Mouse (Mus musculus) embryonic stem cell, embryonic (primary cell): ENCODE results near the gene Erich3.

Experiments used
- CTCF ChIA-PET, 4 experiments: fragments of 300-600 bp in 2 of 4; fragments of 350-600 bp in 2 of 4; sonication (Branson Sonifier 250); formaldehyde crosslinking; loops; one replicate each; lab custom pipeline; 2022; ENCODE audit warnings: inconsistent platforms in 2 of 4; lab: Charles Lee
- POLR2A ChIA-PET, 4 experiments: fragments of 300-600 bp in 2 of 4; fragments of 350-600 bp in 2 of 4; sonication (Branson Sonifier 250); formaldehyde crosslinking; loops; one replicate each; lab custom pipeline; 2022; ENCODE audit warnings: antibody characterized with exemption in 4 of 4, inconsistent platforms in 1 of 4; lab: Charles Lee

Gene Erich3

DNA sequence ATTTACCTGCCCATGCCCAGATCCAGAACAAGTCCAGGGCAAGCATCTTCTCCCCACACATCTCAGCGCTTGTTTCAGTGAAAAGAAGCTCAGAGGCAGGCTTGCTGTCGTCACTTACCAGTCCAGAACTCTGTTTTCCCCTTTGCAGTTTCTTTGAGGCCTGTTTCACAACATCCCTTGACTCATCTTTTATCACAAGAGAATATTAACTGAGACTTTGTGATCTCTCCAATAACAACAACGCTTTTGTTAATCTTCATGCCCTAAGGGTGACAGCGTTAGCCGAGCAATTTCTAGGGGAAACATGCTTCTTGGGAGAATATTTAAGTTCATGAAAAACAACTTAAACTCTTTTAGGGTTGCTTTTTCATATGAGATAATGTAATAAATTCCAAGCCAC is 7.9 kb upstream of the Erich3 start:
- ChIA-PET POLR2A (interaction anchor here in 2 of 4 experiments (1.2 kb wide), 2 partner anchors 9 to 59 kb away, joined by 3 read pairs; partner anchors contain the start of genes Cryz (in 1 of the 2) and Tyw3 (in 1 of the 2)), CTCF (interaction anchor here (0.5 to 1.4 kb wide), 4 partner anchors 9 to 305 kb away, joined by 3 to 17 read pairs (median 4); partner anchors contain the start of genes Cryz (in 1 of the 4) and Tyw3 (in 1 of the 4))

DNA sequence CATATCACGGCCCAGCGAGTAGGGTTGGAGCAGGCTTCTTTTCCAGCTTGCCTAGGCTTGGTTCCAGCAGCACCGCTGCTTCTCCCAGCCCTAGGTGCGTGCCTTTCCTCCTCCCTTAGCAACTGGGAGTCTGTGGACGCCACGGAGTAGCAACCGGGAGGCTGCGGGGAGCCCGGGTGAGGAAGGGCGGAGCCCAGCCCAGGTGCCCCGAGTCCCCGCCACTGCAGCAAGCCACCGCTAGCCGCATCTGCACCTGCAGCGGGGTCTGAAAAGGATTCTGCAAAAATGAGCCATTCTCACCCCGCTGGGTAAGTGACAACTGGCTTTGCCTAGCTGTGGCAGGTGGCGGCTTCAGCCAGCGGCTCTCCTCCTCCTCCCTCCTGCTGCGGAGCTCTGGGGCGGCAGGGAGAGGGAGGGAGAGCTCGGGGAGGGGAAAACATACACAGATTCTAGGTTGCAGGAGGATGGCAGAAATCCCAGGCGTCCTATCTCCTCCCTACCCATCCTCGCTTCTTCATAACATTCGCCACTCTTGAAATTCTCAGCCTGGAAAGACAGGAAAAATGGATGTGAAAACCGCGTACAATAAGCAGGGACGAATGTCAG is 420 bp downstream of the Erich3 start:
- ChIA-PET CTCF (interaction anchor here in 2 of 4 experiments (1.2 to 2.4 kb wide), 3 partner anchors 11 to 68 kb away, joined by 3 to 10 read pairs (median 7); partner anchors contain the start of genes Cryz (in 1 of the 2) and Tyw3 (in 1 of the 2)), POLR2A (interaction anchor here in 2 of 4 experiments (0.9 to 1.4 kb wide), 2 partner anchors 11 to 67 kb away, joined by 3 to 4 read pairs; partner anchors contain the start of gene Tyw3 (in 1 of the 2))

DNA sequence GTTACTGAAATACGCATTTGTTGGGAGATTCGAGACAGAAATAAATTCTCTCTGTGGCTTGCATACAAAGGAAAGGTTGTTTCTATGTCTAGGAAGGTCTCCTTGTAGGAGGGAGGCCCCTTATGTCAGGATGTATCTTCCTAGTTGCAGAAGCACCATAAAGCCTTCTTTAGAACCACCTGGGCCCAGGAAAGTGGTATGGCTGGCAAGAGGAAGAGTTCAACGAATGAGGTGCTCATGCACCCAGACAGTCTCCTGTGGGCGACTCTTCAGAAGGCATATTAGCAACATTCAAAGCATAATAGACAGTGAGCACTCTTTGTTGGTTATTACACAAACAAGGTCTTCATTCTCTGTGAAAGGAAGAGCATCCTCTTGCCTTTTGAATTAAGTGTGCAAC is 977 bp downstream of the Erich3 start:
- ChIA-PET POLR2A (no interaction called here), CTCF (interaction anchor here in 1 of 4 experiments (2.4 kb wide), 1 partner anchor 12 kb away, joined by 10 read pairs; no protein-coding TSS in a partner anchor)

DNA sequence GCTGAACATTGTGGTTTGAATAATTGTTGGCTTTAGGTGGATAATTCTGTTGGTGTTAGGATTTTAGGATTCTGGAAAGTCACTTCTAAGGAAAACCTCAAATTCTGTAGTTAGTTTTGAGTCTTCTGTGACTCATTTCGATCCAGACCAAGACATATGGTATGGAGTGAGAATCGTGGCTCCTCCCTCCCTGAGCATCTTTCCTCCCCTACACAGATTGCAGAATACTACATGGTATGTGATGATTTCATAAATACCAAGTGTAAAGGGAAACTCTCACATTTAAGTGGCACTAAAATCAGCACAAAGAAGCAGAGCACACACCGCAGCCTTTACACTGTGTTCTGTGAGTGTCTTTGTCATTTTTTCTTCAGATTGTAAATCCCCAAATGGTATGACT is 4.8 kb downstream of the Erich3 start:
- CTCF ChIA-PET: no interaction called here
- POLR2A ChIA-PET: no interaction called here

DNA sequence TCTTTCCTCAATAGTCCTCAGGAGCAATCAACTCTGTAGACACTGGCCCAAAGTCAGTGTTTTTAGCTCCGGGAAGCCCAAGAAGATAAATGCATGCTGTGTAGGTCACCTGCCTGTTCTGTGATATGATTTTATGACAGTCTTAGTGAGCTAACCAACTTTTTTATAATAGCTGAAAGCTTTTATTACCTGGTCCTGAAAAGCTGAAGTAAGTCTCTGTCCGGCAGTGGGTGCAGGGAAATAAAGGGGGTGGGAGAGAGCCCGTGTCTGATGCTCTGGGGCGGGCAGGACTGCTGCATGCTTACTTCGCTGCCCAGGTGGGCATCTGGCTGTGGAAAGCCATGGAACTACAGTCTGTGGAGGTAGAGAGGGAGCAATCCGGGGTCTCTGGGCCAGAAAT is 6.9 kb downstream of the Erich3 start:
- ChIA-PET POLR2A (no interaction called here), CTCF (interaction anchor here in 1 of 4 experiments (0.6 kb wide), 1 partner anchor 42 kb away, joined by 3 read pairs; no protein-coding TSS in a partner anchor)

DNA sequence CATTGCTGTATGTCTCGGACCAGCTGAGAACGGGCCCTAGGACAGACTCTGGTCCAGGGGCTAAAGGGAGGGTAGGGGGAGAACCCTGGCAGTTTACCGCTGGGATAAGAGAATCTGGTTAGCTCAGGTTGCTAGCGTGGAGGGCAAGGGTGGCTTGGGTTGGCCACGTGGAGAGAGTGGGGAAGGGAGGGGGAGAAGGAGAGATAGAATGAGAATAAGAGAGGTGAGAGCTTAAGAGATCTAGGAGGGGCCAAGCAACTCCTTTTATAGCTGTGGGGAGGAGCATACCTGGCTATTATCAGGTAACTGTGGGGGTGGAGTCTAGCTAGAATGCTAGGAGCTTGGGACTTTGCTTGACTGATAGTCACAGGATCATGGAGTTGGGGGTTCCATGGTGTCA is 7.4 kb downstream of the Erich3 start:
- ChIA-PET CTCF (interaction anchor here in 1 of 4 experiments (0.6 kb wide), 1 partner anchor 41 kb away, joined by 3 read pairs; no protein-coding TSS in a partner anchor), POLR2A (no interaction called here)

DNA sequence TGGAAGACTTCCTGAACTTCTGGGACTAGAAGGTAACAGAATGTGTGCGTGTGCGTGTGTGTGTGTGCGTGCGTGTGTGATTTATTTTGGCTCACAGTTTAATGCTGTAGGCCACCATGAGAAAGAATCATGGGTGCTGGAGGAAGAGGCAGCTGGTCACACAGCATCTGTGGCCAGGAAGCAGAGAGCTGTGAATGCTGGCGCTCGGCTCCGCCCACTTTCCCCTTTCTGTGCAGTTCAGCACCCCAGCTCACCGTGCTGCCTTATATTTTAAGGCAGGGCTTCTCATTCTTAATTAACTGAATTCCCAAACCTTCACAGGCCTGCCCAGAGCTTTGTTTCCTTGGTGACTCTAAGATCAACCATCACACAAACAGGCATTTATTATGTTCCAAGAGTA is 9.7 kb downstream of the Erich3 start:
- ChIA-PET CTCF (interaction anchor here in 2 of 4 experiments (0.5 to 1.0 kb wide), 2 partner anchors 77 to 1181 kb away, joined by 3 read pairs; partner anchors contain the start of genes Cryz (in 1 of the 2) and Tyw3 (in 1 of the 2)), POLR2A (no interaction called here)

DNA sequence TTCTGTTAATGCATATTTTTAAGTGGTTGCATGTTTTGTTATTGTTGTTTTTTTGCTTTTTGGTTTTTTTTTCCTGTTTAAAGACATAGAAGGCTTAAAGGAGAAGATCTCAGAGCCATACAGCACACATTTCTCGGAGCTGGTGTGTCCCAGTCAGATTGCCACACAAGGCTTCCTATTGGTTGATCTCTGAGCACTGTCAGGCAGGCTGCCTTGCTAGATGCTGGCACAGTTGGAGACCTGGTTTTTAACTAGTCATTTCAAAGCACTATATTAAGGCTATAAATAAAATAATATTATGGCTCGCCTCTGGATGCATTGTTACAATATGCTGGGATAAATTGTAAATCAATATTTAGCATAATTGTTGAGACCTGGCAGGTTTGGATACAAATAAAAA is 18.9 kb downstream of the Erich3 start:
- ChIA-PET CTCF (no interaction called here), POLR2A (no interaction called here)

DNA sequence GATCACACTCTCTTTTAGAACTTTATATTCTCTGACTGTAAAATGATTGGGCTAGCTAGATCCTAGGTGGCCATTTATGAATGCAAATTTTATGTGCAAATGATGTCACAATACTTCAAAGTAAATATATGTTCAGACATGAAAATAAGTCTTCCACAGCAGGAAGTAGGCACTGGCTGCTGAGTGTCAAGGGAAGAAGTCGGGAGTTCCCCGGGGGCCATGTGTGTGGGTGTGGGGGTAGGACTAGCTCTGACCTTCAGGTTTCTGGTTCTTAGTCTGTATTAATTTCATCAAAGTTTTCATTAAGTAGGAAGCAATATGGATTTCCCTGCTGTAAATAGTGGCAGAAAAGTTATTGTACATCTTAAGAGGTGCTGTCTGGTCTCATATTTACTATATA is 20.0 kb downstream of the Erich3 start:
- ChIA-PET POLR2A (no interaction called here), CTCF (no interaction called here)

DNA sequence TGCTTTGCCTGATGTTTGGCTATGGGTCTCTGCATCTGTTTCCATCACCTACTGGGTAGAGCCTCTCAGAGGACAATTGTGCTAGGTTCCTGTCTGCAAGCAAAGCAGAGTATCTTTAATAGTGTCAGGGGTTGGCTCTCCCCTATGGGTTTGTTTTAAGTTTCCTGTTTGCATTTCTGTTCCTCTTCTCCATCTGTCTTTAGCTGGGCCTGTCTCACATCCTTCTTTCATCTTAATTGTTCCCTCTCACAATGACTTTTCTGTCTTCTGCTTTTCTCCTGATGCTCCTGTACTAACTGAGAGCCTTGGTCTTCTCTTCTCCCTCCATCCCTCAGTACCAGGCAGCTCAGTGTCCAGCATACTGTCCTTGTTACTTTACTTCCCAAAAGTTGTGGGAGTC is 26.6 kb downstream of the Erich3 start:
- CTCF ChIA-PET: interaction anchor here in 1 of 4 experiments (0.6 kb wide), 1 partner anchor 37 kb away, joined by 3 read pairs; no protein-coding TSS in a partner anchor
- POLR2A ChIA-PET: no interaction called here

DNA sequence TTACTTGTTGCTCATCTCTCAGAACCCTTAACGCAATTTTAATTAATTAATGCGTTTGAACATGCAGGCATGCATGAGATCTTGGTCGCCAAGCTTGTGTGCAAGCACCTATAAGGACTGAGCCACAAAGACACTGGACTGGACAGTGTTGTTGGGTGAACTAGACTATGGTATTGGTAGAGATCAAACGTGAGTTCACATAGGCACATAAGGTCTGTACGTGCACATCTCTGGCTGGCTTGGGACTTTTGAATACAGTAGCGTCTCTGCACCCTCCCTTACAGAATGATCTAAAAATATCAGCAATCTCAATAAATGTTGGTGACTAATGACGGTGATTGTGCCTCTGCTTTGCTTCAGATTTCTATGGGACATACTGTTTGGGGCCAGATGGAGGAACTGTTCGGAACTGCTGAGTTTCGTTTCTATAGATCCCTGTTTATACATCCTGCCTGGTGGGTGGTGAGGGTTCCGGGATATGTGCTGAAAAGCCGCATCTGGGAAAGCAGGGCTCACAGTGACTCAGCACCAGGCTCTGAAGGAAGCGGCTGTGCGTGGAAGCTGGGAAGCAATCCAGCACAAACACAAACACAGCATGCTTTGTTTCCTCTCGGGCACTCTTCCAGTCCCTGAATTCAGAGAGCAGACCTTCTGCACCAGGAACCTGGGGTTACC is 28.4 kb downstream of the Erich3 start:
- POLR2A ChIA-PET: interaction anchor here in 2 of 4 experiments (1.5 to 1.9 kb wide), 2 partner anchors 11 to 95 kb away, joined by 4 to 5 read pairs; partner anchors contain the start of gene Tyw3 (in 1 of the 2)
- CTCF ChIA-PET: interaction anchor here in 1 of 4 experiments (0.6 kb wide), 1 partner anchor 80 kb away, joined by 3 read pairs; no protein-coding TSS in a partner anchor

DNA sequence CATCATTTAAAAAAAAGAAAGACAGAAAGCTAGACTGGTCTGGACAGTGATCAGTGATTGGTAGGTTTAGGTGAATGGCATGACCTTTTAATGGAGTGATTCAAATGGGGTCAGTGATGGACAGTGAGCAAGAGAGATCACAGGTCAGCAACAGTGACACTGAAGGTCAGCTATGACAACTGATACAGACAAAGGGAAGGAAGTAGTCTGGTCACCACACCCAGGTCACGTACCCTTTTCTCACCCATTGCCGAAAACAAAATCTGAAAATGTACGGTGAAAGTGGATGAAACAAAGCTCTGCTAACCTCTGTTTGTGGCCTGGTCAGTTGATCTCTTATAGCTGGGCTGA is 28.9 kb downstream of the Erich3 start:
- POLR2A ChIA-PET: interaction anchor here in 2 of 4 experiments (1.5 to 1.9 kb wide), 2 partner anchors 10 to 95 kb away, joined by 4 to 5 read pairs; partner anchors contain the start of gene Tyw3 (in 1 of the 2)
- CTCF ChIA-PET: no interaction called here

DNA sequence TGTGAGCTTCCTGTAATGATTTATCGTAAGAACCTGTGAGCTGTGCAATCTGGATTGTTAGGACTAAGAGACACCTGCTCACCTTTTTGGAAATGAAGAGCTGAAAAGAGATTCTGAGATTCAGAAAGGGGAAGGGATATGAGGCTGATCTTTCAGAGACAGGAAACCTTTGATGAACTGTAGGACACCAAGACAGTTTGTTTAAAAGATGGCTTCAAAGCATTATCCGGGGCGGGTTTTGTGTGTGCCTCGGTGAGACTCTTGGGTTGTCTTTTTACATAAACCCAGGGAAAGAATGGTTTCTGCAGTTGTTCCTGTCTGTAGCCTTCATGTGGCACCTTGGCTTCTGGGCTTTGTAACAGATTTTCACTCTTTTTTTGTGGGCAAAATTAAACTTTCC is 30.2 kb downstream of the Erich3 start:
- ChIA-PET CTCF (interaction anchor here in 1 of 4 experiments (0.6 kb wide), 1 partner anchor 47 kb away, joined by 3 read pairs; no protein-coding TSS in a partner anchor), POLR2A (interaction anchor here in 1 of 4 experiments (1.2 kb wide), 1 partner anchor 13 kb away, joined by 4 read pairs; no protein-coding TSS in a partner anchor)

DNA sequence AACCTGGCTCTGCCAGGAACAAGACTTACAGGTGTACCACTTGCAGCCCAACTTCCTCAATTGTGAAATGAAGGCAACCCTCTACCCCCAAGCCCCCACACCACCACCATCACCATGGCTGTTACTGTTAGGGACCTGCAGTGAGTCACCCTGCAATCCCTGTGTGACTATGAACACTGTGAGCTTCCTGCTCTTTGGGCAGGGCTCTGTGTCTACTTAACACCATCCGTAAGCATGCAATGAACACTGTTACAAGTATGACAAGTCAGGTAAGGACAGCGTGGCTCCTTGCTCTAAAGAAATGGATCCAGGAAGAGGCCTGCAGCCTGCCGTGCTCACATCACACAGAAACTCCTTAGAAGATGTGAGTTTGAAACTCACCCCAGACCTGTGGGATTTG is 33.0 kb downstream of the Erich3 start:
- ChIA-PET CTCF (interaction anchor here in 2 of 4 experiments (0.6 kb wide), 2 partner anchors 148 to 203 kb away, joined by 3 to 5 read pairs; no protein-coding TSS in a partner anchor), POLR2A (interaction anchor here in 1 of 4 experiments (0.6 kb wide), 1 partner anchor 185 kb away, joined by 3 read pairs; no protein-coding TSS in a partner anchor)

DNA sequence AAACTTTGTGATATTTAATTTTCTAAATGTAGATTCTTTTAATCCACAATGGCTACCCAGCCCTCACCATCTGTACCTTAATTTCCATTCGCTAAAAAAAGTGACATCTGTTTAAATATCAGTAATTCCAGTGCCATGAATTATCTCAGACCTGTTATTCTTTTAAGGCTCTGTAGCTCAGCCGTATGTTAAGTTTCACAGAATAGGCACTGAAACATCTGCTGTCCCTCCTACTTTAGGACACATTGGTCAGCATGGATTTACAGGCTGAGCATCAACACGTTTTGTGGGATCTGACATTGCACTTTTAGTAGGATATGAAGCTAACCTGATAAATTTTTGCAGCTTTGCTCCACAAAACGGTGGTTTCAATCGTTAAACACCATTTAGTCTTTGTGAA is 35.2 kb downstream of the Erich3 start:
- ChIA-PET CTCF (no interaction called here), POLR2A (interaction anchor here in 1 of 4 experiments (0.5 kb wide), 1 partner anchor 280 kb away, joined by 3 read pairs; no protein-coding TSS in a partner anchor)

DNA sequence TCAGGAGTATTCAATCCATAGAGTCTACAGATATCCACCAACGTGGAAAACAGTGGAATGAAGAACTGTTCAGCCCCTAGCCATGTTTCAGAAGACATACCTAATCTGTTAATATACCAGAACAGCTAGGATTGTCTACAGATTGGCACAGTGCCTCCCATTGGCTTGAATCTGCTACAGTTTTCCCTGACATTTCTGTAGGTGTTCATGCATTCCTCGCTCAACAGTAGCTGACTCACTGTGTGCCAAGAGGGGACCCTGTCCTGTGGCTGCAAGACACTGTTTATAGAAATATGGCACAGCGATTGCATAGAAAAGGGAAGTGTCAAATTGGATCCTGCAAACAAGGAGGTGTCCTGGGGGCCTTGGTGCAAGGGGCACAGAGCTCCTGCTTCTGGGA is 36.6 kb downstream of the Erich3 start:
- ChIA-PET POLR2A (interaction anchor here in 1 of 4 experiments (0.6 kb wide), 1 partner anchor 53 kb away, joined by 8 read pairs; no protein-coding TSS in a partner anchor), CTCF (no interaction called here)

DNA sequence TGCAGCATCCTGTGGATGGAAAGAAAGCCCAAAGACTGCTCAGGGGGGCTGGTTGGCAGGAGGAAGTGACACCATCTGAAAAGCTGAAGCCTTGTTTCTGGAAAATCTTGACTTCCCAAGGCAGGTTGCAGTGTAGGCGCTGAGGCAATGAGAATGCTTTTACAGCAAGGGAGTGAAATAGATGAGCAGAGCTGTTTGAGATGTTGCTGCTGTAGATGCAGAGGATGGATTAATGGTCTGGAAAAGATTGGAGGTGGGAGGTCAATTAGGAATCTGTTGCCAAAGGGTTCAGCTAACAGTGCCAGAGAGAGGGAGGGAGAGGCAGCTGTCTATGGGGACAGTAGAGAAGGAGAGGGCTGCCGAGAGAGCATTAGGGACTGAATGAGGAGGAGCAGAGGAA is 37.1 kb downstream of the Erich3 start:
- CTCF ChIA-PET: no interaction called here
- POLR2A ChIA-PET: no interaction called here

DNA sequence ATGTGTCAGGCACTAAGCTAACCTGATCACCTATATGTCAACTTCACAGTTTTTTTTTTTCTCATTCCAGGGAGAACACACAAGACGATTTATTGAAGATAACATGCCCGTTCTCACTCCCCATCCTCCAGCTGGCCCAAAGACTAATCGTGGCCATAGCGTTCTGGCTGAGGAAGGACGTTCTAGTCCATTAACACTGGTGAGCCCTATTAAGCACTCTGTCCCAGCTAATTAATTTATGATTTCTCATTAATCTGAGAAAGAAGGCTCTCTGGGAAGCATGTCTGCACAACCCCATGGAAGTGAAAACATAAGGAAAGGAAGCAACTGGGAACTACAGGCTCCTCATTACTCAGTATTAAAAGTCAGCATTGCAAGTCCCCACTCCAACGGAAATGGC is 41.1 kb downstream of the Erich3 start:
- ChIA-PET POLR2A (no interaction called here), CTCF (no interaction called here)

DNA sequence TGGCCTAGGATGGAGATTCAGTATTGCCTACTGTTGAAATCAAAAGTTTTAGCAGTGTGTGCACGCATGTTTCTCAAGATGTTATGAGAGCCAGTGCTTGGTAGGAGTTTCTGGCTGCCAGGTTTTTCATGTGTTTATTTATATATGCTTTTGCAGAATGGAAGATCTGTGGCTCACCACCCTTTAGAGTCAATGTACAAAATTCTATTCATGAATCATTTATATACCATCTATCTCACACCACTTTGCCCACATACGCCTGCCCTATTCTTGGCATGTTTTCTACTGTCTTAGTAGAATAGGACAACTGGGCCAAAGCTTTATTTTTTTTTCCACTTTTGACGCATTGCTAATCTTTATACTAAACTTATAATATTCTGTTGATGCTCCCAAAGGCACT is 44.5 kb downstream of the Erich3 start:
- ChIA-PET CTCF (no interaction called here), POLR2A (no interaction called here)
